Mouse (Mus musculus) cerebellum, adult (tissue): Measurements from ENCODE around the gene Ap1b1.
A peak's percentile ranks its signal among the peaks of the same experiment; 100 is the strongest.

ENCODE experiments used
- ATAC-seq: cut with Nextera tagmentation; 2 replicates; pipeline ENCODE4 v1.9.2; 2017; ENCODE audit warnings: mild to moderate bottlenecking, moderate library complexity, mixed read lengths; ENCODE audit not compliant: insufficient number of reproducible peaks, low FRiP score, low TSS enrichment

The Ap1b1 gene

DNA sequence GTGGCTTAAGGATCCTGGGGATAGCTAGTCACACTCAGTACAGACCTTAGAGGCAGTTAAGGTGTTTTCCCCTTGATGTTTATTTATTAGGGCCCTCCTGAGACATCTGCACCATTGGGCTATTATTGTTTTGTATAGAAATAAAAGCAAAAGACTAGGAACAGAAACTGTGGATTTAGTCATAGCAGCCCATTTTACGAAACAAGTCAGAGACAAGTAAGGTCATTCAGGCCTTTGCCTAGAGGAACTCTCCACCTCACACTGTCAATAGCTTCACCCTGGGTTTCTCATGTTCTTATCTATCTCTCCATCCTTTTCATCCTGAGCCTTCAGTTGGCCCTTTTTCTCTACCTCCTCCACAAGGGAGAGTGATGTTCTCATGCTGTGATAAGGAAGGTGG is 38.5 kb downstream of the Ap1b1 start:
- ATAC-seq: no peak

DNA sequence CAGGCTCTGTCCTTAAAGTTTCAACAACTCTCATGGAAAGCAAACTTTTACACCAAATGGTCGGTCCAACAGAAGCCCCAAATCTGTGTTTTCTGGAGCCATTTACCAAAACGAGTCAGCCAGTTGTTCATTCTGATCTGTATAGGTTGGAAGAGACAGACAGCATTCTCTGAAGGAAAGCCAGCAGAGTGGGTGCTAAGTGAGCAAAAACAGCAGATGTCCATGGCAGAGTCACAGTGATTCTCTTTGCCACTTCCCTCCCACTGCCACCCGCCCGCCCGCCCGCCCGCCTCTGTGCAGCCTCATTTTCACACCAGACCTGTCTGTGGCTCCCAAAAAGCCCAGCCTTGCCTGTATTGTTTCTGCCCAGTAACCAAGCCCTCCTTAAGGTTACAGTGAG is 41.6 kb downstream of the Ap1b1 start:
- ATAC-seq: no peak

DNA sequence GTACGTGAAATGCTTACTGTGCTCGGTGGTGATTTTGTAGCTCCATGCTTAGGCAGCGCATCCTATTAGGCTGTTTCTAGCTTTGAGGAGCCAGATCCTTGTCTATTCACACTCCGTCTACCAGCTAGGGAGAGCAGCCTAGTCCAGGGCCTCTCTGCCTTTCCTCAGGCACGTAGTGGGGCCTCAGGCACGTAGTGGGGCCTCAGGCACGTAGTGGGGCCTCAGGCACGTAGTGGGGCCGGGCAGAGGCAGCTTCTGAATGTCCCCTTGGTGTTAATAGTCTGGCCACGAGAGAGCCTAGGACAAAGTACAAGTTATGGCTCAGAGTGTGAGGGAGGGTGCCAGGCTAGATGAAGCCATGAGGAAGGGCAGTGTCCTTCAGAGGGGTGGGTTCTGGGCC is 46.1 kb downstream of the Ap1b1 start:
- ATAC-seq: no peak

DNA sequence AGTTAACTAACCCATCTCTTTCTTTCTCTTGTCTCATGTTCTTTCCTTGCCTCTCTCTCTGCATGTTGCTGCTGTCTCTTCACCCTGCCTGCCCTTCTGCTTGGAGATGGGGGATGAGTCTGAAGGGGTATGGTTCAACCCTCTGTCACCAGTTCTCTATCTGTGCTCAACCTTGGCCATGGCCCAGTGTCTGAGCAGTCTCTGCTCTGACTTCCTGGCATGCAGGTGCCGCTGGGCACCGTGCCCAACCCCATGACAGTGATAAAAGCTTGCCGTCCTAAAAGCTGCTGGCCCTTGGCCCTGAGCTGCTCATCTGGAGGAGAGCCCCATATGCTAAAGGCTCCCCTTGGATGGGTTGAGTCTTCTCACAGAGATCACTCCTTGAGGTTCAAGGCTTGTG is 46.5 kb downstream of the Ap1b1 start:
- no peak for ATAC-seq

DNA sequence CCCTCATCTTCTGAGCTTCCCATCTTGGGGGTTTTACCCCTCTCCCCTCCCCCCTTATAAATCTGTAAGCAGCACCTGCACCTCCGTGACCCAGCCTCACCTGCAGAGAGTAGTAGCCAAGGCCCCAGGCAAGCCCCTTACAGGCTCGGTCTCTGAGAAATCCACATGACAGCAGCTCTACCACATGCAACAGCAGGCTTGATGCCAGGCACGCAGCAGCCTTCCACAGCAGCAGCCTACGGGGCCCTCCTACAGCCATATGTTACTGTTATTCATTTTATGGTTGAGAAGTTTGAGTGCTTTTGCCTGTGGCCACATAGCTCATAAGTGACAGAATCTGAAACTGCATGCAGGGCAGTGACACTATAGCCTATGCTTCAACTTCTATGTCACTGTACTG is 48.8 kb downstream of the Ap1b1 start:
- no peak for ATAC-seq

DNA sequence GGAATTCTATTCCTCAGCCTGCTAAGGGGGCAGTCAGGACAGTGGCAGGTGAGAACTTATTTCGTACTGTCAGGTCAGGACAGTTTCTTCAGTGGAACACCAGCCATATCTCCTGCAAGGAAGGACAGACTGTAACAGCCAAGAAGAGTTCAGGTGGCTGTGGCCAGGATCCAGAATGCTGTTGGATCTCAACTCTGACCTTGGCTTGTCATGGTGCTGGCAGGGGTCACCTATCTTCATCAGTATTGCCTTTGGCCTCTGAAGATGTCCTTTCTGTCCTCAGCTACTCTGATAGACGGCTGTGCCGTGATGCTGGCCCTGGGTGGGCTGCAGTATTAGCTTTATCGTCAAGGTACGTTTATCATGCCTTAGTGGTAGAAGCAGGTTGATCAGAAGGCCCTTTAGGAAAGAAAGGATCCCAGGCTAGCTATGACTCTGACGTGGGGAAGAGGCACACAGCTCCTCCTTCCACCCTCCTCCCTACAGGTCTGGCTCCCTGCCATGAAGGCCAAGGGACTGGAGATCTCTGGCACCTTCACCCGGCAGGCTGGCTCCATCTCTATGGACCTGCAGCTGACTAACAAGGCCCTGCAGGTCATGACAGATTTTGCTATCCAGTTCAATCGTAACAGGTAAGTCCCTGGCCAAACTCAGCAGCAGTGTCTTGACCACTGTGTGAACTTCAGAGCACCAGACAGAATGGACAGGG is 50.7 kb downstream of the Ap1b1 start:
- 0 out of 2 replicates have a peak, but pooled peaks have one; percentile 72 for ATAC-seq

DNA sequence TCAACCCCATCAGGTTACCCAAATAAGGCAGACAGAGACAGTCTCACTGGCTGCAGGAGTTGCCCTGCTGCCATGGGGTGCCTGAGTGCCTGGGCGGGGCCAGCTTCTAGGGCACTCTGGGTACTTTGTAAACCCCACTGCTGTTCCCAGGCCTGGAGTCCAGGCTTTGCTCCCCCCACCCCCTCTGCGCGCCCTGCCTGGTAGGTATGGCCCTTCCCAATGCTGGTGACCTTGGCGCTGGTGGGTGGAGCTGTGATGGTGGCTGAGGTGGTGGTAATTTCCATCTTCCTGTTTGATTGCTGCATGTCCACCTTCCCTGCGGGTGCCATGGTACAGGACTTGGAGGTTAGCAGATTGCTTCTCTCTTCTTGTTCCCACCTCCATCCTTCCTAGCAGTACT is 54.0 kb downstream of the Ap1b1 start:
- no peak for ATAC-seq

DNA sequence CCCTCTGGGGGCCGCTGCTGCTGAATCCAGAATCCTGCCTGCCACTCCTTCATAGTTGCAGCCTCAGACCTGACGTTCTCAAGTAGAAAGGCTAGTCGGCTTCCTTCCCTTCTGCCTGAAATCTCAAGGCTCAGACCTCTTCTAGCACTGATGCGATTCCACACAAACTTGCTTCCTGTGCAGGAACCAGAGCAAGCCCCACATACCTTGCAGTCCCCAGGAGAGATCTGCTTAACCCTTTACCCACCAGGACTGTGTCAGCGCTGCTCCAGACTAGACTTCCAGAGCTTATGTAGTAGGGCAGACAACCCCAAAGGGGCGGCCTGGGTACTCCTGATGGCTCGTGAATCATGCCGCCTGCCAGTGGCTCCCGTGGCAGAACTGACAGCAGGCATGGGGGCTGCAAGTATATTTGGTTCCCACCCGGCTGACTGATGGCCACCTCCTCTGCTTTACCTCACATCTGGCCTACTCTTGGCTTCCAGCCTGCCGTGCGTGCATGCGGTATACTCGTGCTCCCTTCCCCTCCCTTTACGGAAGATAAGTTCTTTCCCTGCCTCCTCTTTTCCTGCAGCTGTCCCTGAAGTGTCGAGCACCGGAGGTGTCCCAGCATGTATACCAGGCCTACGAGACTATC is 54.6 kb downstream of the Ap1b1 start:
- no peak for ATAC-seq

DNA sequence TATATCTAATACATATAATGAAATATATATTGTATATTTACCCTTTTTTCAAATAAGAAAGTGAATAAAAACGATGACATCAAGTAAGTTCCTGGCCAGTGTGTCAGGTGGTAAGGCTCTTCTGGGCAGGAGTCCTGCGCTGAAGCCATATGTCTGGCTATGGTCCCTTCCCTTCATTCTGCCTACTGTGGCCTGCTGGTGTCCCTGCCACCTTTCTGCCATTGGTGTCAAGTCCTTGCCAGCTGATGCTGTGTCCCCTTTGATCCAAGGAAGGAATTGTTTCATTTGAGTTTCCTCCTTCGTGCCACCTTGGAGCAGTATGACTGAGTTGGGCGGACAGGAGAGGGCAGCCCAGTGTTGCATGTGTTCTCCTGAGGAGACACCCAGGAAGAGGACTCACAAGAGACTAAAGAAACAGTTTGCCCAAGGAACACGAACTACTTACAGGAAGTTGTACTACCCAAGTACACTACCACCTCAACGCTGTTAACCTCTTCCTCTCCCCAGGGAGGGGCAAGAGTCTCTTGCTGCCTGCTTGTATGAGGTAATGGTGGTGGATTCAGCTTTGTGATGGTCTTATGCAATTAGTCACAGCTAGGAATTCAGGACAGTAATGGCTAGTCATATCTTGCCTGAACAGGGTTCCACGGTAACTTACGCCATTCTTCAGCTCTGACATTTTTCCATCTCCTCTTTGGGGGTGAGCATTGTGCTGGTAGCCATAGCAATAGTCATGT is 56.2 kb downstream of the Ap1b1 start:
- peak; percentile 66; the same call in 1 of the 2 replicates for ATAC-seq

DNA sequence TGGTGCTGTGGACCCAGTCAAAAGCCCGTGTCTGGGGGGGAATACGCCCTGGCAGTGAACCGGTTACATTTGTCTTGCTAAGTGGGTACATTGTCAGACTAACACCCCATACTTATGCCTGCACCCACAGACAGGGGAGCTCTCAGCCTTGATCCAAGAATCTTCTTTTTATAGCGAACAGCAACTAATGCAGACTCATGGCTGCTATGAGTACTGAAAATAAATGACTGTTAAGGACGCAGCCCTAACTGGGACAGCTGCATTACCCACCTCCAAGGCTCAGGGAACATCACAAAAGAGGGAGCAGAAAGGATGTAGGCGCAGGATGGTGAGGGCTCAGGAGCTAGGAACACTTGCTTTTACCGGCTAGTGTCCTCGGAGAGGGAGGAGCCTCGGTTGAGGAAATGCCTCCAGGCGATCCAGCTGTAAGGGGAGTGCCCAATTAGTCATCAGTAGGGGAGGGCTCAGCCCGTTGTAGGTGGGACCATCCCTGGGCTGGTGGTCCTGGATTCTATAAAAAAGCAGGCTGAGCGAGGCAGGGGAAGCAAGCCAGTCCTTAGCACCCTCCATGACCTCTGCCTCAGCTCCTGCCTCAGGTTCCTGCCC is 59.8 kb downstream of the Ap1b1 start:
- no peak for ATAC-seq

DNA sequence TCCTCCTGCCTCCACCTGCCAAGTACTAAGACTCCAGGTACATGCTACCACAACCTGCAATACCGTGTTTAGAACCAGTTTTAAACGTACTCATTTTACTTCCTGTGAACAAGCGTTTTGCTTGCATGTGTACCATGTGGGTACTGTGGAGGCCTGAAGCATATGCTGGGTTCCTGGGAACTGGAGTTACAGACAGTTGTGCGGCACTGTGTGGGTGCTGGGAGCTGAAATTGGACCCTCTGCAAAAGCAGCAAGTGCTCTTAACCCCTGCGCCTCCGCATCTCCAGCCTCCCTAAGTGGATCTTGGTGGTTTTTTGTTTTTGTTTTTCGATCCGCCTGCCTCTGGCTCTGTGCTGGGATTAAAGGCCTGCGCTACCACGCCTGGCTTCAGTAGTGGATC is 65.0 kb downstream of the Ap1b1 start:
- no peak for ATAC-seq

DNA sequence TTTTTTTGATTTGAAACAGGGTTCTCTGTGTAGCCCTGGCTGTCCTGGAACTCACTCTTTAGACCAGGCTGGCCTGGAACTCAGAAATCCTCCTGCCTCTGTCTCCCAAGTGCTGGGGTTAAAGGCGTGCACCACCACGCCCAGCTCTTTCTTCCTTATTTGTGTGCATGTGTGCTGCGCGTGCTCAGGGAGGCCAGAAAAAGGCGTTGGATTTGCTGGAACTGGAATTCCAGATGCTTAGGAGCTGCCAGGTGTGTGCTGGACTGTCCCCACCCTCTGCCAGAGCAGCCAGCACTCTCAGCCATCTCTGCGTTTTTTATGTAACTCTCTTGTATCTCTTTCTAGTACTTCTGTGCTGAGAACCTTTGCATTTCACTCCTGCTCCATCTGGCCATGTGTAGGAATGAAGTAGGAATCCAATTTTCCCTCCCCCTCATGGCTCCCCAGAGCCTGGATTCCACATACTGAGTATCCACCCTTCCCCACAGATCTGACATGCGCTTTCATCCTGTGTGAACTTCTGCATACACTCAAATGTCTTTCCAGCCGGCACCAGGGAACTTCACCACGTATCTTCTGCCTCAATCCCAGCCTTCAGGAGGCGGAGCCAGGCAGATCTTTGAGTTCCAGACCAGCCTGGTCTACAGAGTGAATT is 65.7 kb downstream of the Ap1b1 start:
- ATAC-seq: no peak

DNA sequence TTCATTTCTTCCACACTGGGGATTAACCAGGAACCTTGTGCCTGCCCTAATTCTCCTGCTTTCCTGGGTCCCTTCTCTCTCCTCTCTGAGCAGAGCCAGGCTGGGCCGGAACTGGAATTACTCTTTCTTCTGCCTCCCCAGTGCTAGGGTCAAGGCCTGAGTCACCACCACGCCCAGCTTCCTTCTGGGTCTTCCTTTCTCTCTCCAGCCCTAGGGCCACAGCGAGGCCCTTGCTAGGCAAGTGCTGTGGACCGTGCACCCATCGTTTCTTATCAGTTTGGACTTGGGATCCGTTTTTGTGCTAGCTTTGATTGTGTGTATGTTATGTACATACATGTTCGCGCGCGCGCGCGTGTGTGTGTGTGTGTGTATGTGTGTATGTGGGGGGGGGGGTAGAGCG is 67.5 kb downstream of the Ap1b1 start:
- ATAC-seq: no peak

DNA sequence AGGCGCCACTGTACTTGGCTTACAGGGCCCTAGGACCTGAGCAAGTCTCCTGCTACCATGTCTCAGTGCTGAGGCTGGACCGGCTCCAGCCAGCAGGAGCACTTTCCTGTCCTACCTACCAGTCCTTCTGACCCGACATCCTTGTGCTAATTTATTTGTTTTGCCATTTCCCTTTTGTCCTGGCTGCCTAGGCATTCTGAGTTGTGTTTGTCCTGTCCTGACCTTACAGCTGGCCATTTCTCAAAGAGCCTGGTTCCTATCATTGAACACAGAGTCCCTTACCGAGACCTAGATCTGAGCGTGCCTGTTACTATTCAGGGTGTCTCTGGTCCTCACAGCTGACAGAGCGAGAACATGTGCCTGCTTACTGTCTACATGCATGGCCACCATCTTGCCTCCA is 68.2 kb downstream of the Ap1b1 start:
- ATAC-seq: no peak

DNA sequence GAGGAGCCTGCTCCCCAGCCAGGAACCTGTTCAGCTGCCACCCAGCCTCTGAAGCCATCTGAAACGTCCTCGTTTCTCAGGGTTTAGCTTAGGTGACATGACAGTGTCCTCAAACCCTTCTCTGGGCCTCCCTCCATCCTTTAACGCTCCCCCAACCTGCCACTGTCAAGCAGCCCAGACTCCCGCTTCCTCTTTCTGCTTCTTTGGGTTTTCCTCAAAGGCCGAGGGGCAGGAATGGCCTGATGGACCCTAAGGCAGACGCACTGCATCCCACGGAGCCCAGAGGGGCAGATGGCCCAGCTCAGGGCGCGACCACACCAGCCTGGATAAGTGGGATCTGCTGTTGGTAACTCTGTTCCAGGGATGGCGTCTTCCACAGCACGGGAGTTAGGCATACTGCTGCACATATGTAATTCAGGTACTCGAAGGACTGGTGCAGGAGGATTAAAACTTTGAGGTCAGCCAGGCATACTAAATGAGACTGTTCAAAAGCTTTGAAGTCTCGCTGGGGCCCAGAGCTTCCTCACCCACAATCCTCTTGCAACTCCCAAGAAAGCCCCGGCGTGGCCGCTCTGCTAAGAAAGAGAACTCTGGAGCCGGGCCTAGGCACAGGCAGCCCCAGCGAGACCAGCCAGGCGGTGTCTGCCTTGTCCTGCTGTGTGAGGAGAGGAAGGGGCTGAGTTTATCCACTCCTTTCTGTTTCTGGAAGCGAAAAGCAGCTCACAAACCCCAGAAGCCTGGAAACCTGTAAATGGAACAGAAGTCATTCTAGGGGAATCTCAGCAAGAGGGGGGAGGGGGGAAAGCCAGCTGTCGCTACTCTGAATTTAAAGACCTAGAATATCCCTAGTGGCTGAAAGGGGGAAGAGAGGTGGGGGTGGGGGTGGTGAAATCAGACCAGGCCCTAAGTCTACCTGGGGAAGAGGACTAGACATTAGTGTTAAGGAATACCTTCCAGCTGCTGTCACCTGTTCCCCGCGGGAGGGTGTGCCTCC is 69.6 kb downstream of the Ap1b1 start:
- no peak for ATAC-seq

DNA sequence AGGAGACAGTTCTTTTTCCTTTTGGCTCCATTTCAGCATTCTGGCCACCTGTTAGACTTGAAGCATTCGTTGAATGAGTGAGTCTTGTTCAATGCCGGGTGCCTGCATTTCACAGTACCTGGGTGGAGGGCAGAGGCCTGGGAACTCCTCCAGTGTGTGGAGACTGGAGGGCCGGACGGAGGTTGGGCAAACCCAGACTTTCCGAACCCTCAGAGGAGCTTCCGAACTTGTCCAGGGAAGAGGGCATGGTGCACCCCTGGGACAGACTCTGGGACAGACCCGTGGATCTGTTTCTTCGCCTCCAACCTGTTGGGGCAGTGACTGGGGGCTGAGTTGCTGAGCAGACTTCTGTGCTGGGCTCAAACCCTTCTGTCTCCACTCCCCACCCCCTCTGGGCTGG is 70.4 kb downstream of the Ap1b1 start:
- ATAC-seq: no peak

DNA sequence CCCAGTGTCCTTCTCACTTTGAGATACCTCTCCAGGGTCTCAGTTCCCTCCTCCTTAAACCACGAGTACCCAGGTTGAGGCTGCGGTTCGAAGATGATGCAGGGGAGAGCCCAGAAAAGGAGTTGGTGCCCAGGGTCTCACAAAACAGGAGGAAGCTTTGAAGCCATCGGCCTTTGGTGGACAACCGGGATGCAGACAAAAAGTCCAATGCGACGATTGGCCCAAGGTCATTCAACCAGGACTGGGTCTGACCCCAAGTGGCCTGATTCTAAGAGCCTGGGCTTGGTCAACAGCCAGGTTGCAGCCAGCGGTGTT is 70.9 kb downstream of the Ap1b1 start:
- ATAC-seq: no peak

DNA sequence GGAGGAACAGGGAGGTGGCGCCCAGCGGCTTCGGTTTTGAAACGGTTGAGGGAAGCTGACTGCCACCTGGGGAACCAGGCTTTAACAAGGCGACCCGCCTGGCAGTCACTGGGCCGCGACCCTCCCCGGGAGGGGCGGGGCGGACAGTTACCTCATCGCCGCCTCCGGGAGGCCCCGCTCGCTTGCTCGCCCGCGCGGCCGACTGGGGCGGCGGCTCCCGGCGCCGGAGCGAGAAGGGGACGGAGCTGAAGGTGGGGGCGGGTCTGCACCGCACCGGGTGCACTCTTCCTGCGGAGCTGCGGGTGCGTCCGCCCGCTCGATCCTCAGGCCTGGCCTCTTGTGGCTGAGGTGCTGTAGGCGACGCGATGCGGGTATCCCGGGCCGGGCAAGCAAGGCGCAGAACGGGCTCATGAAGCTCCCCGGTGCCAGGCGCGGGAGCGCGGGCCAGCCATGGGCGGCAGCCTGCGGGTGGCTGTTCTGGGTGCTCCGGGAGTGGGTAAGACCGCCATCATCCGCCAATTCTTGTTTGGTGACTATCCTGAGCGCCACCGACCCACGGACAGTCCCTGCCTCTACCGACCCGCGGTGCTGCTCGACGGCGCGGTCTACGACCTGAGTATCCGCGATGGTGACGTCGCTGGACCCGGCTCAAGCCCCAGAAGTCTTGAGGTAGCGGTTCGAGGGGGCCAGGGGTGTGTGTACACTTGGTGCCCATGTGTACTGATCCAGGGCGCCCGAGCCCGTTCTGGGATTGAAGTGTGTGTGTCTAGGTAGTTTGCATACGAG is 71.4 kb downstream of the Ap1b1 start, which contains the start of gene Rasl10a:
Gene Rasl10a, plus strand, starts transcription at position 273 of the 786 bp plus-strand sequence.
- ATAC-seq: no peak

DNA sequence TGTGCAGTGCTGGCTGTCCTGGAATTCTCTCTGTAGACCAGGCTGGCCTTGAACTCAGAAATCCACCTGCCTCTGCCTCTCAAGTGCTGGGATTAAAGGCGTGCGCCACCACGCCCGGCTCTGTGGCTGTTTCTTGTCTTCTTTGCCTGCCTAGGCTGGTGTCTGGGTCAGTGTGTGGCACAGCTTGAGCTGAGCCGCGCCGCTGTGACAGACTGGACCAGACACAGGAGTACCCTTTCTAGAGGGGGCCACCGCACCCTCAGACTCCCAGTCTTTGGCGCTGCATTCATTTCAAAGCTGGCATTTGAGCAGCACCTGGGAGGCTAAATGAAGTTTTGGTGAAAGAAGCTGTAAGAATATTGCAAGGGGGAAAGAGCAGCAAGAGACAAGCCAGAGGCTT is 72.2 kb downstream of the Ap1b1 start:
- no peak for ATAC-seq
